Mouse (Mus musculus) stomach, embryonic 16.5 days (tissue): ENCODE measurements around the gene Cpm. TPM values are rescaled to one million over a fixed set of nuclear protein-coding genes. Genes with fewer than 3 reads are reported as not detected.

Source experiments
- ATAC-seq: fragments of 200-750 bp; cut with Nextera tagmentation; 2 replicates; pipeline ENCODE4 v1.8.0; 2017; ENCODE audit warnings: moderate number of reproducible peaks, moderate TSS enrichment; ENCODE audit not compliant: insufficient read depth, low FRiP score
- H3K27ac ChIP-seq: fragments of 300-500 bp; sonication (generic); 2 replicates; pipeline ENCODE4 v1.5.1; 2014; ENCODE audit warnings: low read length
- H3K27me3 ChIP-seq: fragments of 300-500 bp; sonication (generic); 2 replicates; pipeline ENCODE4 v1.6.1; 2014; ENCODE audit warnings: low read length, control low read depth, mixed read lengths; ENCODE audit not compliant: control insufficient read depth, insufficient read depth
- H3K36me3 ChIP-seq: fragments of 300-500 bp; sonication (generic); 2 replicates; pipeline ENCODE4 v1.6.1; 2014; ENCODE audit warnings: low read length; ENCODE audit not compliant: control insufficient read depth, insufficient read depth
- H3K4me1 ChIP-seq: fragments of 300-500 bp; sonication (generic); 2 replicates; pipeline ENCODE4 v1.6.1; 2014; ENCODE audit warnings: low read length, control low read depth, mixed read lengths; ENCODE audit not compliant: control insufficient read depth, insufficient read depth
- H3K4me2 ChIP-seq: fragments of 300-500 bp; sonication (generic); 2 replicates; pipeline ENCODE4 v1.6.1; 2014; ENCODE audit warnings: low read depth, low read length, mixed read lengths
- H3K4me3 ChIP-seq: fragments of 300-500 bp; sonication (generic); replicated peaks from 2 replicates; pipeline ENCODE4 v1.5.1; 2014; ENCODE audit warnings: mild to moderate bottlenecking, low read length
- H3K9ac ChIP-seq: fragments of 300-500 bp; sonication (generic); 2 replicates; pipeline ENCODE4 v1.6.1; 2014; ENCODE audit warnings: low read length
- H3K9me3 ChIP-seq: fragments of 300-500 bp; sonication (generic); replicated peaks from 2 replicates; pipeline ENCODE4 v1.6.1; 2016; ENCODE audit warnings: low read length, control low read depth; ENCODE audit not compliant: control insufficient read depth
- WGBS: fragments of 180-500 bp; shearing (Covaris S2); extraction: QIAGEN DNeasy Blood & Tissue Kit; methylation state at CpG from one replicate; pipeline ENCODE4 v1.1.7; 2014; 5-methylcytosine and 5-hydroxymethylcytosine counted together
- polyA plus RNA-seq: library from polyadenylated mRNA; unstranded; fragments of >200 nt; fragmentation: Nextera tagmentation; extraction: Ambion mirVana; gene quantifications from 2 replicates; pipeline ENCODE4 v1.2.1, GENCODE M21; 2015

Gene Cpm
- polyA plus RNA-seq, 1 experiment from 2014 or later, result 74.0 TPM

GRCm38 (mm10) chr10:117630176-117630575 is 876 bp downstream of the Cpm start:
- Histone ChIP-seq H3K27me3 (peaks cover 14% of the 10 kb centered on the region; the same call in 1 of the 2 replicates), H3K4me1 (peaks cover 13% of the 10 kb centered on the region), H3K4me2 (peak overlapping the region; percentile 96), H3K4me3 (peak overlapping the region; percentile 69), H3K36me3 (peaks cover 5% of the 10 kb centered on the region), H3K27ac (no peak overlapping the region), H3K9ac (no peak overlapping the region; the same call in 1 of the 2 replicates), H3K9me3 (no peaks in the 10 kb centered on the region)
- no peak for ATAC-seq
- WGBS, result 20% methylated on average over 8 of the region's 8 CpGs

GRCm38 (mm10) chr10:117630810-117631209 is 1.5 kb downstream of the Cpm start:
- no peak for ATAC-seq
- Histone ChIP-seq H3K4me3 (peak overlapping the region; percentile 69), H3K27me3 (peaks cover 14% of the 10 kb centered on the region; the same call in 1 of the 2 replicates), H3K27ac (no peak overlapping the region), H3K4me2 (peak overlapping the region; percentile 96; the same call in 1 of the 2 replicates), H3K9me3 (no peaks in the 10 kb centered on the region), H3K36me3 (peaks cover 7% of the 10 kb centered on the region), H3K4me1 (peaks cover 13% of the 10 kb centered on the region), H3K9ac (no peak overlapping the region)
- 55% methylated on average over 2 of the region's 2 CpGs for WGBS

- H3K4me2 ChIP-seq, result peak overlapping the region; percentile 17
- peak overlapping the region; percentile 10 for H3K4me3 ChIP-seq
- no peak overlapping the region for H3K27ac ChIP-seq
- H3K9me3 ChIP-seq, result no peaks in the 10 kb centered on the region
- 74% methylated on average over 16 of the region's 16 CpGs for WGBS
- no peak overlapping the region for H3K9ac ChIP-seq
- H3K27me3 ChIP-seq, result peaks cover 14% of the 10 kb centered on the region; the same call in 1 of the 2 replicates
- no peak for ATAC-seq
- H3K4me1 ChIP-seq, result peaks cover 13% of the 10 kb centered on the region
- peaks cover 7% of the 10 kb centered on the region for H3K36me3 ChIP-seq
These were observed 2.4 kb downstream of the Cpm start for GRCm38 (mm10) chr10:117631562-117632259.

- H3K4me3 ChIP-seq, result no peak overlapping the region
- peaks cover 12% of the 10 kb centered on the region; the same call in 1 of the 2 replicates for H3K27me3 ChIP-seq
- 87% methylated on average over 4 of the region's 4 CpGs for WGBS
- no peak for ATAC-seq
- no peak overlapping the region for H3K9ac ChIP-seq
- H3K36me3 ChIP-seq, result peaks cover 7% of the 10 kb centered on the region
- H3K9me3 ChIP-seq, result no peaks in the 10 kb centered on the region
- no peak overlapping the region for H3K27ac ChIP-seq
- H3K4me2 ChIP-seq, result no peak overlapping the region
- peaks cover 13% of the 10 kb centered on the region for H3K4me1 ChIP-seq
These were observed 3.1 kb downstream of the Cpm start for GRCm38 (mm10) chr10:117632394-117632793.

GRCm38 (mm10) chr10:117633564-117634208 is 4.4 kb downstream of the Cpm start:
- H3K4me1 ChIP-seq, result peaks cover 3% of the 10 kb centered on the region
- no peak overlapping the region for H3K4me3 ChIP-seq
- H3K9me3 ChIP-seq, result no peaks in the 10 kb centered on the region
- ATAC-seq, result no peak
- H3K9ac ChIP-seq, result no peak overlapping the region
- 86% methylated on average over 5 of the region's 5 CpGs for WGBS
- no peak overlapping the region for H3K27ac ChIP-seq
- peaks cover 7% of the 10 kb centered on the region for H3K36me3 ChIP-seq
- no peak overlapping the region for H3K4me2 ChIP-seq
- peaks cover 4% of the 10 kb centered on the region; the same call in 1 of the 2 replicates for H3K27me3 ChIP-seq

- no peaks in the 10 kb centered on the region for H3K9me3 ChIP-seq
- H3K4me1 ChIP-seq, result no peaks in the 10 kb centered on the region
- H3K4me3 ChIP-seq, result no peak overlapping the region
- H3K4me2 ChIP-seq, result no peak overlapping the region
- WGBS, result 84% methylated on average over 10 of the region's 10 CpGs
- no peak for ATAC-seq
- no peak overlapping the region for H3K9ac ChIP-seq
- no peak overlapping the region for H3K27ac ChIP-seq
- H3K27me3 ChIP-seq, result no peaks in the 10 kb centered on the region
- H3K36me3 ChIP-seq, result peaks cover 7% of the 10 kb centered on the region
These were observed 5.2 kb downstream of the Cpm start for GRCm38 (mm10) chr10:117634323-117635030.

- peaks cover 7% of the 10 kb centered on the region for H3K36me3 ChIP-seq
- H3K9me3 ChIP-seq, result no peaks in the 10 kb centered on the region
- 0 out of 2 replicates have a peak, but pooled peaks cover 2% of the 10 kb centered on the region for H3K4me1 ChIP-seq
- no peak overlapping the region for H3K4me2 ChIP-seq
- H3K4me3 ChIP-seq, result no peak overlapping the region
- no peak overlapping the region for H3K27ac ChIP-seq
- no peaks in the 10 kb centered on the region for H3K27me3 ChIP-seq
- WGBS, result 95% methylated on average over 8 of the region's 8 CpGs
- ATAC-seq, result no peak
- no peak overlapping the region for H3K9ac ChIP-seq
These were observed 5.9 kb downstream of the Cpm start for GRCm38 (mm10) chr10:117635078-117635771.

GRCm38 (mm10) chr10:117635823-117636589 is 6.7 kb downstream of the Cpm start:
- H3K27me3 ChIP-seq, result no peaks in the 10 kb centered on the region
- 0 out of 2 replicates have a peak, but pooled peaks cover 4% of the 10 kb centered on the region for H3K4me1 ChIP-seq
- H3K36me3 ChIP-seq, result peaks cover 7% of the 10 kb centered on the region
- H3K9ac ChIP-seq, result no peak overlapping the region
- no peaks in the 10 kb centered on the region for H3K9me3 ChIP-seq
- no peak overlapping the region for H3K4me2 ChIP-seq
- H3K4me3 ChIP-seq, result no peak overlapping the region
- 81% methylated on average over 3 of the region's 3 CpGs for WGBS
- H3K27ac ChIP-seq, result no peak overlapping the region
- ATAC-seq, result no peak
